Mouse (Mus musculus) ES-E14 (cell line): Measurements from ENCODE around the gene Ubc. TPM values are rescaled to one million over a fixed set of nuclear protein-coding genes. Genes with fewer than 3 reads are reported as not detected.

Source experiments
- DNase-seq: peaks from one replicate; pipeline ENCODE4 v3.0.0-alpha.2; 2013; ENCODE audit warnings: low read depth, low spot score
- H3K27ac ChIP-seq: 2 replicates; pipeline ENCODE4 v1.5.1; 2012; ENCODE audit warnings: low read depth, mild to moderate bottlenecking, low read length, moderate library complexity, mixed read lengths; ENCODE audit not compliant: poor library complexity, insufficient read depth, severe bottlenecking
- H3K36me3 ChIP-seq: 2 replicates; pipeline ENCODE4 v1.6.1; 2012; ENCODE audit warnings: mild to moderate bottlenecking, low read length, moderate library complexity, mixed read lengths; ENCODE audit not compliant: control insufficient read depth, poor library complexity, insufficient read depth, severe bottlenecking
- H3K4me1 ChIP-seq, 2 experiments: fragments of 150-350 bp in 1 of 2; sonication (generic) in 1 of 2; 2 replicates each; pipeline ENCODE4 v1.6.1; 2012; ENCODE audit warnings: low read length in 2 of 2, mild to moderate bottlenecking in 1 of 2, mixed read lengths in 1 of 2; ENCODE audit not compliant: control insufficient read depth in 2 of 2, insufficient read depth in 2 of 2, poor library complexity in 1 of 2
- H3K4me3 ChIP-seq, 2 experiments: fragments of 150-350 bp in 1 of 2; sonication (generic) in 1 of 2; 2 replicates each; pipeline ENCODE4 v1.5.1; 2012; ENCODE audit warnings: low read length in 2 of 2, low read depth in 1 of 2, mild to moderate bottlenecking in 1 of 2, mixed read lengths in 1 of 2; ENCODE audit not compliant: insufficient read depth in 1 of 2, poor library complexity in 1 of 2, severe bottlenecking in 1 of 2
- H3K9ac ChIP-seq: 2 replicates; pipeline ENCODE4 v1.6.1; 2012; ENCODE audit warnings: low read depth, mild to moderate bottlenecking, low read length, mixed read lengths; ENCODE audit not compliant: poor library complexity, insufficient read depth, severe bottlenecking
- H3K9me3 ChIP-seq: fragments of 150-350 bp; sonication (generic); 2 replicates; pipeline ENCODE4 v1.6.1; 2012; ENCODE audit warnings: low read depth, mild to moderate bottlenecking, low read length; ENCODE audit not compliant: control insufficient read depth, insufficient read depth
- CHD2 ChIP-seq: IDR thresholded peaks from 2 replicates; pipeline ENCODE4 v1.6.1; 2014; ENCODE audit warnings: mild to moderate bottlenecking, low read depth, low read length, inconsistent platforms
- HCFC1 ChIP-seq: IDR thresholded peaks from 2 replicates; pipeline ENCODE4 v1.6.1; 2012; ENCODE audit warnings: low read length, inconsistent platforms, borderline replicate concordance; ENCODE audit not compliant: insufficient read depth
- MAFK ChIP-seq: IDR thresholded peaks from 2 replicates; pipeline ENCODE4 v1.6.1; 2014; ENCODE audit warnings: mild to moderate bottlenecking, low read depth, low read length, inconsistent platforms; ENCODE audit not compliant: insufficient read depth
- ZC3H11A ChIP-seq: IDR thresholded peaks from 2 replicates; pipeline ENCODE4 v1.6.1; 2012; ENCODE audit warnings: low read depth, mild to moderate bottlenecking, inconsistent platforms, low read length, borderline replicate concordance
- ZNF384 ChIP-seq: IDR thresholded peaks from 2 replicates; pipeline ENCODE4 v1.6.1; 2012; ENCODE audit warnings: low read depth, low read length, inconsistent platforms
- in situ Hi-C, 2 experiments: fragments of 600-800 bp; cut with MboI; formaldehyde crosslinking; loops; one replicate each; pipeline ENCODE4 v1.15.1; 2025; ENCODE audit warnings: low sequenced_read_pairs in 2 of 2, inconsistent platforms in 1 of 2; ENCODE audit not compliant: unreplicated experiment in 2 of 2
- total RNA-seq: library from RNA; depleted of rRNA; stranded (reverse); fragments of 300-350 nt; gene quantifications from 2 replicates; pipeline ENCODE4 v1.2.3, GENCODE M21; 2012

Gene Ubc
- total RNA-seq, 1 experiment: 1,120 TPM

DNA sequence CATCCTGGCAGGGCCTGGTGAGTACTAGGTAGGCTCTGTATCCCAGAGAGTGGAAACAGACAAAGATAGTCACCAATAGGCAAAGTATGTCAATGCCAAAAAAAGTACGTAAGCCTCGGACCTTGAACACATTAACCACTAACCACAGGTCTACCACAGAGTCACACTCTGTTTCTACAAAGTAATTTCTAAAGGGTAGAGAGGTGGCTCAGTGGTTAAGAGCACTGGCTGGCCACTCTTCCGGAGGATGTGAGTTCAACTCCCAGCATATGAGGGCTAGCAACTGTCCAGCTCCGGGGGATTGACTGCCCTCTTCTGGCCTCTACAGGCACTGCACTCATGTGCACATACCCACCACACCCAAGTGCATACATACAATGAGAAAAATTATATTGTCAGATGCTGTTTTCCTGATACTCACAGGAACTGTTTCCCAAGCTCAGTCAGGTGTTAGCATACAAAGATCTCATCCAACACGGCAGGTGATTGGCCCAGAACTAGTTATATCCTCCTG lies 37.2 kb downstream of the Ubc start:
- H3K4me3 ChIP-seq: no peak overlapping the region
- no peaks in the 10 kb centered on the region for H3K36me3 ChIP-seq
- no peaks in the 10 kb centered on the region for H3K9me3 ChIP-seq
- H3K27ac ChIP-seq: no peak overlapping the region
- DNase-seq: no peak
- H3K4me1 ChIP-seq: peaks cover 0 to 7% of the 10 kb centered on the region in 2 experiments; a peak in 1 of 4 replicates
- no peak overlapping the region for H3K9ac ChIP-seq
- in situ Hi-C loops: no loop called here
- TF ChIP-seq ZNF384: no peak
- no peak for TF ChIP-seq ZC3H11A
- TF ChIP-seq HCFC1: no peak
- TF ChIP-seq MAFK: no peak
- TF ChIP-seq CHD2: no peak

DNA sequence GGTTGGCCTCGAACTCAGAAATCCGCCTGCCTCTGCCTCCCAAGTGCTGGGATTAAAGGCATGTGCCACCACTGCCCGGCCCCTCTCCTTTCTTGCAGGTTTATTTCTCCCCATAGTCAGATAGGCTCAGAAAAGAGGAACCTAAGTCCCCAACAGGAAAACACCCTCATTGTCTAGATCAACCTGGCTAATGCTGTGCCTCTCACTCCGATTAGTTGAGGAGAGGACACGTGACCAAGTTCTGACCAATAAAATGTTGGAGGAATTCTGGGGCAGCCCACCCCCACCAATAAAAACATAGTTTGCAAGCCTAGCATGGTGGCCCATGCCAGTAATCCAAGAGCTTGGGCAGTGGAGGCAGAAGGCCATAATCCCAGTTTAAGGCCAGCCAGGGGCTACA lies 38.1 kb downstream of the Ubc start:
- in situ Hi-C loops: no loop called here
- no peak for TF ChIP-seq ZNF384
- no peak for TF ChIP-seq MAFK
- no peak for TF ChIP-seq ZC3H11A
- TF ChIP-seq HCFC1: no peak
- no peak for TF ChIP-seq CHD2
- Histone ChIP-seq H3K9ac (no peak overlapping the region), H3K4me3 (no peak overlapping the region), H3K9me3 (no peaks in the 10 kb centered on the region), H3K27ac (no peak overlapping the region), H3K36me3 (no peaks in the 10 kb centered on the region), H3K4me1 (peaks cover 0 to 7% of the 10 kb centered on the region in 2 experiments; a peak in 1 of 4 replicates)
- no peak for DNase-seq

DNA sequence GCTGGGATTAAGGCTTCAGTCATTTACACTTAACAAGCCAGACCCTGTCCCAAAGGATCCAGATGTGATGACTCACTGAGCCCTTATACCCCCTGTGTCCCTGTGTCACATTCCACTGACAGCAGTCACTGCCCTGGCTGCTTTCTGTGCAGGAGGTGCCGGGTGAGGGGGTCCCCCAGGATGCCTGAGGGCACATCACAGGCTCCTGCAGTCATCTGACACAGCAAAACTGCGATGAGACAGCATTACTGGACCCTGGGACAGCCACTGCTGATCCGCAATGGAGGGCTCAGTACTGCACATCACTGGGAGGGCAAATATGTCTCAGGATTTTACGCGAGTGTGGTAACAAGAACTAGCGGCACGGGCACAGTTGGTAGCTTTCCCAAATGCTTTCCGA lies 38.9 kb downstream of the Ubc start:
- Histone ChIP-seq H3K9me3 (no peaks in the 10 kb centered on the region), H3K9ac (no peak overlapping the region), H3K4me3 (no peak overlapping the region), H3K27ac (no peak overlapping the region), H3K36me3 (no peaks in the 10 kb centered on the region), H3K4me1 (peaks cover 0 to 7% of the 10 kb centered on the region in 2 experiments; a peak in 1 of 4 replicates)
- in situ Hi-C loops: no loop called here
- DNase-seq: no peak
- no peak for TF ChIP-seq ZNF384
- no peak for TF ChIP-seq ZC3H11A
- no peak for TF ChIP-seq CHD2
- TF ChIP-seq MAFK: peak; percentile 43; the same call in 1 of the 2 replicates

DNA sequence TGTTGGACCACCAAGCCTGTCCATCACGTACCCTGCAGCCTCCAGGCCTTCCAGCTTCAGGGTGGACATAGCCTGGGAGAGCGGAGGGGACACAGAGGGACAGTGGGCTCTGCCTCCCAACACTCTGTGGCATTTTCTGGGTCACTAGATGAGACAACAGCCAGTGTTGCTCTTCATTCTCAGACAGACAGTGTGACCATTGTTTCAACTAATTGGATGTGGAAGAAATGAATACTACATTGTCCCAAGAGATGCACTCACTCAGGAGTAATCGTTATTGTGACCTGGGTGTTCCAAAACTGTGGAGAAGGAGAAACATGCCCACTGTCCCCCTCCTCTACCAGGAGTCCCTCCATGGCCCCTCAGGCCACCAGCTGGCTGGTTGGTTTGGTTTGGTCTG lies 40.6 kb downstream of the Ubc start:
- DNase-seq: no peak
- Histone ChIP-seq H3K4me1 (no peaks in the 10 kb centered on the region), H3K9ac (no peak overlapping the region), H3K4me3 (no peak overlapping the region), H3K36me3 (no peaks in the 10 kb centered on the region), H3K9me3 (no peaks in the 10 kb centered on the region), H3K27ac (no peak overlapping the region)
- no peak for TF ChIP-seq ZNF384
- no peak for TF ChIP-seq ZC3H11A
- TF ChIP-seq CHD2: no peak
- no peak for TF ChIP-seq HCFC1
- TF ChIP-seq MAFK: no peak
- in situ Hi-C loops: no loop called here

DNA sequence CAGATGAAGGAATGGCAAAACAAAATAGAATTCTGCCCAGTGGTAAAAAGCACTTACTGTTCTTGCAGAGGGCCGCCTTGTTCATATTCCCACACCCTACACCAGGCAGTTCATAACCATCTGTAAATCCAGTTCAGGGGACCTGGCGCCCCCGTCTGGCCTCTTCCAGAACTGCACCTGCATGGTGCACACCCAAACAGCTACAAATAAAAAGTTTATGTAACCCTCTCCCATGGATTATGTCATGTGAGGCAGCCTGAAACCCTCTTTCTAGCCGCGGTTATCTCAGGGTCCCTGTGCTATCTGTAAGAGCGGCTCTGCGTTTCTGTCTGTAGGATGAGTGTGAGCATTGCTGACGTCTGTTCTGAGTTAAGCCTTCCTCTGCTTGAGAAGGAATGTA lies 41.5 kb downstream of the Ubc start:
- H3K4me1 ChIP-seq: no peaks in the 10 kb centered on the region
- no peaks in the 10 kb centered on the region for H3K36me3 ChIP-seq
- no peak overlapping the region for H3K27ac ChIP-seq
- no peaks in the 10 kb centered on the region for H3K9me3 ChIP-seq
- no peak overlapping the region for H3K4me3 ChIP-seq
- no peak overlapping the region for H3K9ac ChIP-seq
- TF ChIP-seq ZC3H11A (0 out of 2 replicates have a peak, but pooled peaks have one; percentile 18), MAFK (no peak)
- in situ Hi-C loops: no loop called here
- DNase-seq: peak; percentile 57
